Mouse (Mus musculus) neural tube, embryonic 10.5 days (tissue): ENCODE measurements around the gene Nelfb.

ENCODE experiments used
- DNase-seq: peaks from one replicate; pipeline ENCODE4 v3.0.0-alpha.2; 2017; ENCODE audit warnings: low spot score; ENCODE audit errors: extremely low spot score

Gene Nelfb

DNA sequence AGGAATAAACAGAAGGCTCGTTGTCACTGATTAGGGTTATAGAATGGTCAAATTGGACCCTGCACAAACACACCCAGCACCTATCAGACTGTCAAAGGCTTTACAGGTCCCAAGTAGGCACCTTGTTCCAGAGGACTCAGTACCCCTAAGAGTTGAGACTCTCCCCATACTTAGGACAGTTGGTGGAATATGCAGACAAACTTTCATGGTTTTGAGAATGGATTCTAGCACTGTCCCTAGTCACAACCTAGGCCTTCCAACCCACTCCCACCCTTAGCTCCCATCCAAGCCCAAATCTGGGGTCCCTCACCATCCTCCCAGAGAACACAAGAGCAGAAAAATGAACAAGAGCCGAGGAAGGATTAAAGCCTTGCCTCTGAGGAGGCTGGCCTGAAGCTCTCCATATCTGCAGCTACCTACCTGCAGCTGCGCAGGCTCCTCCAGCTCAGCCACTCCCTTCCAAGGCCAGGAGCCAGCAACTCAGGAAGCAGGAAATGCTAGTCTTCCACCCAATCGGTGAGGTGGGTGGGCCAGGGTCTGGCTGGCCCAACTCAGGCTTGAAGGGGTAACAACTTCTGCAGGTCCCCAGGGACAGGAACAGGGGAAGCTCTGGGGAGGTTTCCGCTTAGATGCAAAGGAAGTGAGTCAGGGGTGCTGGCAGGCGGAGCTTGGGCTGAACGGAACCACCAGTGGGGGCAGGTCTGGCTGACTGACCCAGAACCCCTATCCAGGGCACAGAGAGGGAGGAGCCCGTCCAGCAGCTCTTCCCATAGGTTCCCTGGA is 14.9 kb downstream of the Nelfb start, which contains the start of gene Tor4a:
Tor4a (minus strand) TSS at position 715 of the 783 bp plus-strand sequence.
- DNase-seq = no peak

DNA sequence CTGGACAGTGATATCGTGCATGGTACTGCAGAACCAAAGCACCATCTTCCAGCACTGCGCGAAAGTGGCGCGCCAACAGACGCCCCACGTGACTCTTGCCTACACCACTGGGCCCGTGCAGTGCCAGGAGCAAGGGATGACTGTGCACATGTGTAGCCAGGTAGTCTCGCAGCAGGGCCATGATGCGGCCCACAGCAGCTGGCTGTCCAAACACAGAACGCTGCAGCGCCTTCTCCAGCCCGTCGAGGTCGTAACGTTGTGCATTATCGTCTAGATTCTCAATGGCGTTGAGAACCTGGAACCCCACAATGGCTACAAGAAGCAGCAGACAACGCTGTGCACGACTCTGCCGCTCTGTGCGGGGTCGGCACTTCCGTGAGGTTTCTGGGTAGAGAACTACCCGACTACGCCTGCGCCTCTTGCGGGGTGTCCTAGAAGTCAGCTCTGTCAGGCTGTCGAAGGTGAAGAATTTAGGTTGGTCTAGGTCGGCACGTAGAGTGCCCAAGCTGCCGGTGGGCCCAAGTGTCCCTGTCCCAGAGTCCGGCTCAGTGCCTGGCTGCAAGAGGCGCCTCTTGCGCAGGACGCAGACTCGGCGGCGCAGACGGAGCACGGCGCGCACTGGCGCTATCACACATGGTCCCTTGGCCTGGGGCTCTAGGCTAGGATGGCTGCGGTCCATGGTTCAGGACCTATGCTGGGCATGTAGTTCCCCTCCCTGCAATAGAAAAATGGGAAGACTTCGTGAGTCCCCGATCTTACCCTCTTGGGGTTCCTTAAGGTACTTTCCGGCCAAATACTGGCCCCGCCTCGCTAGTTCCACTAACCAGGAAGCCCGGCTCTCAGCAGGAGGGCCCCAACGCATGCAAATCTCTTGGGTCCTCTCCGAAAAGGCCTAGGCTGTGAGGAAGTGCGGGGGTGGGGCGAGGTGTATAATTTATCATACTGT is 15.8 kb downstream of the Nelfb start:
- DNase-seq = no peak

DNA sequence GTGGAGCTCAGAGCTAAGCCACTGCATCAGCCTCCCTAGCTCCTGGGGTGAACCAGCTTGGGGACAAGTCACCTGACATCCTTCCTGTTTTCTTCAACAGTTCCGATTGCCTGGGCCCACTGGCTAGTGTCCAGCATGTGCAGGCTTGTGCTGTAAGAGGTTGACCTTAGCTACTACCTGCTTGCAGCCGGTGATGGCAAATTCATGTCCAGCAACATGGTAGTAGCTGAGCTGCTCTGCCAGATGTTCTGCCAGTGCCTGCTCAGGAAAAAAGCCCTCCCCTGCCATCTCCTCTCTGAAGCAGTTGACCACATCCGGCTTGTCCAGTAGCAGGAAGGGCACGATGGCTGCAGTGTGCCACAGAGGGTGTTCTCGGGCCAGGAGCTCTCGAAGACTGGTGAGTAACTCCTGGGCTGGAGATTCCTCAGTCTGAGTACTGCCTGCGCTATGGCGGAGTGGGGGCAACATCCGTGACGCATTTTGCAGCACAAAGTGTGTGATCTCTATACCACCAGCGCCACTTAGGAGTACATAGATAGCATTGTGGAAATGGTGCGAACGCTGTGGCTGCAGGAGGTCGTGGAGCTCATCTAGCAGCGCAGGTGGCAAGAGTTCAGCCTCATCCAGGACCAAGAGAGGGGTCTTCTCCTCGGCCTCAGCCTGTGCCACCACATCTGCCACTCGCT is 16.7 kb downstream of the Nelfb start:
- DNase-seq = no peak

- no peak for DNase-seq
Measured at GRCm38 (mm10) chr2:25194006-25194405, 17.3 kb downstream of the Nelfb start.

- peak; percentile 82 for DNase-seq
Measured at GRCm38 (mm10) chr2:25193330-25193770, 17.9 kb downstream of the Nelfb start.

DNA sequence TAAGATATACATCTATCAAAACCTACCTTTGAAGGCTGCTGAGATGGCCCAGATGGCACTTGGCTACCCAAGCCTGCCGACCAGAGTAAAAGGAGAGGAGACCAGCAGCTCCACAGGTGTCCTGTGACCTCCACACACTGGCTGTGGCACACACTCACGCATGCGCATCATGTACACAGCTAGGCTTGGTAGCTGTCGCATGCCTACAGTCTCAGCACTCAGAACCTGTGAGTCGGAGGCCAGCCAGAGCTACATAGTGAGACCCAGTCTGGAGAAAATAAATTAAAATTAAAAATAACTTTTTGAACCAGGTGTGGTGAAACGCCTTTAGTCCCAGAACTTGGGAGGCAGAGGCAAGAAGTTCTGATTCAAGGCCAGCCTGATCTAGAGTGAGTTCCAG is 23.4 kb downstream of the Nelfb start:
- DNase-seq = no peak

GRCm38 (mm10) chr2:25186575-25186930 is 24.7 kb downstream of the Nelfb start:
- no peak for DNase-seq

GRCm38 (mm10) chr2:25185625-25186574 is 25.4 kb downstream of the Nelfb start:
- DNase-seq = peak; percentile 90

GRCm38 (mm10) chr2:25184496-25184895 is 26.8 kb downstream of the Nelfb start:
- no peak for DNase-seq

GRCm38 (mm10) chr2:25183336-25183735 is 28.0 kb downstream of the Nelfb start:
- no peak for DNase-seq

DNA sequence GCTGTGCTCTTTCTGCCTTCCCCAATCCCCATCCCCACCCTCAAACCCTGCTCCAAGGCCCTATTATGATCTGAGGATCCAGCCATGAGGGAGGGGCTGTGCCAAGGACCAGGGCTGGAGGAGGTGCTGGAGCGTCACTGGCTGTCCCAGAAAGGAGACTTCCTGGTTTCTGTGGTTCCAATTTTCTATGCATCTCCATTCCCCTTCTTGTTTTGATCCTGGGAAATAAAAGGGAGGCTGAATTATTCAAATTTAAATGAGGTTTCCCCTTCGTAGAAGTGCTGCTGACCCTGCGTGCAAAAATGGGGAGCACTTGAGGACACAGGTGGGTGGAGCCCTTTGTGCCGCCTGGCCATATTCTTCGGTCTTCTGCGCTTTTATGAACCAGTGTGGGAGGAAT is 28.6 kb downstream of the Nelfb start:
- no peak for DNase-seq

- DNase-seq = peak; percentile 49
Measured at GRCm38 (mm10) chr2:25181891-25182397, 29.3 kb downstream of the Nelfb start.

DNA sequence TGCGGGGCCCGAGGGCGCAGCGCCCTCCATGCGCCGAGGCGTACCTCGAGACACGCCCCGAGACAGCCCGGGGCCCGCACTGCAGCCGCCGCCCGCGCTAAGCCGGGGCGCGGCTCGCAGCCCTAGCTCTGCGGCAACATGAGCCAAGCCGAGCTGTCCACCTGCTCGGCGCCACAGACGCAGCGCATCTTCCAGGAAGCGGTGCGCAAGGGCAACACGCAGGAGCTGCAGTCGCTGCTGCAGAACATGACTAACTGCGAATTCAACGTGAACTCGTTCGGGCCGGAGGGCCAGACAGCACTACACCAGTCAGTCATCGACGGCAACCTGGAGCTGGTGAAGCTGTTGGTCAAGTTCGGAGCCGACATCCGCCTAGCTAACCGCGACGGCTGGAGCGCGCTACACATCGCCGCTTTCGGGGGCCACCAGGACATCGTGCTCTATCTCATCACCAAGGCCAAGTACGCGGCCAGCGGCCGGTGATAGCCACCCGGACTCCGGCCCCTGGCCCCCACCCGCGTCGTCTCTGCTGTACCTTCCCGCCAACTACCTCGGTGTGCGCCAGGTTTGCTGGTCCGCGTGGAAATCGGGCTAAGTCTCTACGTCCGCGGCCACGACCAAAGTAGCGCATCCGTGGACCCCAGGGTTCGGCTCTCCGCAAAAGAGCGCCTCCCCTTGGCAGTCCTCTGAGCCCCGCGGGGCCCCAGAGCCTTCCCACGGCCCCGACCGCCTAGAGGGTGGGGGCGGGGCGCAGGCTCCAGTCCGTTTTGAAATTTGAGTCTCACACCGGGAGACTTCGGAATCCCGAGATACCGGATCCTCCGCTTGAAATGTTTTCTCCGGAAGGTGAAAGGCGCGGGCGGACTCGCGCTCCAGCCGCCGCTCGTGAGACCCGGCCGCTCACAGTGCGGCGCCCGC is 30.1 kb downstream of the Nelfb start:
- peak; percentile 78 for DNase-seq

DNA sequence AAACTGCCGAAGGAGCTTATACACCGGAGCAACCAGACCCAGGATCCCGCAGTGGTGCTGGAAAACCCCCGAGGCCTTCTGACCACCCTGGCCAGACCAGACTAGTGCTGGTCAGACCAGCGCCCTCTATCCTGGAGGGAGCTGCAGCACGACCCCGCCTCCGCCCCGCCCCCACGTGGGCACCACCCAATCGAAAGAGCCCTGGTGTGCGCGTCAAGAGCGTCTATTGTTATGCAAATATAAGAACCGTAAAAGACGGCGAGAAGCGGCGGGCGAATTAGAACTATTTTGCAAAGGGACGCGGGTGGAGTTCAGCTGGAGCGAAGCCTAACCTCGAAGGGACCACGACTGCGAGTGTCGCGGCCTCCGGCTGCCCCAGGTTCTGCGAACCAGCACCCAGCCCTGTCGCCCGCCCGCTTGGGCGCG is 30.8 kb downstream of the Nelfb start, which contains the start of gene Nrarp:
Nrarp (plus strand) TSS at position 281 of the 426 bp plus-strand sequence.
- DNase-seq = peak; percentile 95

DNA sequence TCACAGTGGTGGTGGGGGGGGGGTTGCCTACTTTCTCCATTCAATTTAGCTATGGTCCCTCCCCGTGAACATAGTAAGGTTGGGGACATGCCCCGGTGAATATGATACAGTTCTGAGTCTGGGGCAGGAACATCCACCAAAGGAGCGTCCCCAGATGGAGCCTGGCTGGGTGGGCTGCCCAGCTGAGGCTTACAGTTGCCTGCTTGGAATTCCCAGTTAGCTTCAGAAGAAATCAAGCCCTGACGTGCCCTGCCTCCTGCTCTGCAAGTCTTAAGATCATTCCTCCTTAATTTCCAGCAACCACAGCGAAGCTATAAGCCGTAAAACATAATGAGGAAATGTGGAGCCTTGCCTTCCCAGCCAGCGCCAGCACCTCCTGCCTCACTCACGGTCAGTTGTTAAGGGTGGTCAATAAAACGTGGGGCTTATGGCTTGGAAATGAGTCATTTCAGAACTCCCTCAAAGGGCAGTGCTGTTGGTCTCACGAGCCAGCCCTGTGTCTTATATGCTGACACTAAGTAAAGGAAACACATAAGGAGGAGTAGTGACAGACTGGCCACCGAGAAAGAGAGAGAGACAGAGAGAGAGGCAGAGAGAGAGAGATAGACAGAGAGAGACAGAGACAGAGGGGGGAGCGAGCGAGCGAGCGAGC is 31.6 kb downstream of the Nelfb start:
- no peak for DNase-seq

- no peak for DNase-seq
Measured at GRCm38 (mm10) chr2:25178285-25178972, 32.9 kb downstream of the Nelfb start.

DNA sequence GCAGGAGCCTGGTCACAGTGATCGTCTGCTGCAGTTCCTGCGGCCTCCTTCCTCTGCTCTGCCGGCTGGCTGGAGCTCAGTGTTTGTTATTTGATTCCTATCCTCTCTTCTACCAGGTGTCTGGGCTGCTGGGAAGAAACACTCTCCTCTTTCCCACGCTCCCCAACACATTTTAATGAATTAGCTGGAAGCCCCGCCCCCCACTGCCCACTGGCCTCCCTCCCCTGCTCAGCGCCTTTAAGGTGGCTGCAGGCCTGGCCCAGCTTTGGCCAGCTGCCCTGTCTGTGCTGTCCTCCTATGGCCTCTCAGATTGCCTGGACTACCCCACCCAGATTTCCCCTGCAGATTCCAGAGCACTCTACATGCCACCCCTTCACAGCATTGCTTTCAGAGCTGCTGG is 33.6 kb downstream of the Nelfb start:
- DNase-seq = peak; percentile 54

- DNase-seq = no peak
Measured at GRCm38 (mm10) chr2:25177076-25177475, 34.2 kb downstream of the Nelfb start.
